Mouse (Mus musculus) brain, adult 10 weeks (tissue): Measurements from ENCODE around the gene Tm6sf2. TPM values are rescaled to one million over a fixed set of nuclear protein-coding genes. Genes with fewer than 3 reads are reported as not detected.

ENCODE experiments used
- polyA plus RNA-seq: library from polyadenylated mRNA; stranded (reverse); fragments of 350-450 nt; fragmentation: Illumina TruSeq; extraction: RNeasy Lipid Tissue Mini Kit (QIAGEN cat#74804); gene quantifications from one replicate; pipeline ENCODE4 v1.2.3, GENCODE M21; 2015; ENCODE audit warnings: low read depth, low replicate concordance

The Tm6sf2 gene
- 3.4 TPM for polyA plus RNA-seq

DNA sequence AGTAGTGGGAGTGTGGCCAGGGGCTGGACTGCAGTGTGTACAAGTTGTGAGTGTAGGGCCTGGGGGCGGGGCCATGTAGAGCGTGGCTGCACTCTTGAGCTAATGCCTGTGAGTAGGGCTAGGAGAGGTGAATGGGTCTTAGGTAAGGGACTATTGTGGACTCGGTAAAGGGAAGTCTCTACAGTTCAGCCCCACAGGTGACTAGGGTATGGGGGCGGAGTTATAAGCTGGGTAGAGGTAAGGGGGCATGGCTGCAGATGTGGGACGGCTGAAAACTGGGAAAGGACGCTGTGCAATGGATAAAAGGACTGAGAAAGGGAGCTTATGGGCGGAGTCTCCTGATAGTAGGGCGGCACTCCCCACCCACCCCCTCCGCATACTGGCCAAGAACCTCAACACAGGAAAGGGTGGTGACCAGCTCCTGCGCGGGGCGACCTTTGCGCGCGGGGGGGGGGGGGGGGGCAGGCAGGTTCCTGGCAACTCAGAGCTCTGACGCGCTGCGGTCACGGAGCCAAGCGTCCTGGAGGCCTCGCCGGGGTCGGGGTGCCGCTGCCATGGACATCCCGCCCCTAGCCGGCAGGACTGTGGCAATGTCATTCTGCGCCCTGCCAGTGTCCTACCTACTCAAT is at the start of gene Tm6sf2:
Gene Tm6sf2 (plus strand): TSS at position 484 of the 629 bp plus-strand sequence.

DNA sequence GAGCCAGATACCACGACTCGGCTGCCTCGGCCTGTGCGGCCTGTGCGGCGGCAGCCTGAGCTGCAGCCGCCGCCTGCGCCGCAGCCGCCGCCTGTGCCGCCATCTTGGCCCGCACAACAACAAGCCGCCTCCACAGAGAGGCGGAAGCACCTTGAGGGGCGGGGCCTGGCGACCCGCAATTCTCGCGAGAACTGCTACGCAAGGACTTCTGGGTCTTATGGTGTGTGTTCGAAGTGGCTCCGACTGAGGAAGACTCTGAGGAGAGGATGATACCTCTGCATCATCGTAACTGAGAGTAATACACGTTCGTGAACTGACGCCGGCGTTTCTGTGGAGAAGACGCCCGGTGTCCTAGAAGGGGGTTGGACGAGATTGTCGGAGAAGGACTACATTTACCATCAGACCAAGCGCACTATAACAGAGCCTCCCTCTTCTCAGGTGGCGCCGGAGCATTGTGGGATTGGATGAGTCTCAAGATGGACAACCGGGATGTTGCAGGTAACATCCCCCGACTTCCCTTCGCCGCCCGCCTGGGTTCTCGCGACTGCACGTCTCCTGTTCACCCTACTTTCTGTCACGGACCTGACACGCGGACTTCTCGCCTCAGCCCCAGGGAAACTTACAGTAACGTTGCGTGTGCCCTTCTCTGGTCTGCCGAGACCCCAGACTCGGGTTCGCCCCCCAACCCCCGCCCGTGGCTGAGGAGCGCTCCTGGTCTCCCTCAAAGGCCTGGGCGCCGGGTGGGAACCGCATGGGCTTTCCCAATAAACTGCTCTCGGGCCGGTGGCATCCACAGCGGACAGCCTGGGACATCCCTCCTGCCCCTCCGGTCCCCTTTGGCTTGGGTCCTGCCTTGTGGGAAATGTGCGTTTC is 29.9 kb upstream of the Tm6sf2 start, which contains the start of the genes Mau2 and Sugp1:
Gene Mau2 (minus strand): TSS at position 152 of the 873 bp plus-strand sequence.
Gene Sugp1 (plus strand): TSS at position 231 of the 873 bp plus-strand sequence.

DNA sequence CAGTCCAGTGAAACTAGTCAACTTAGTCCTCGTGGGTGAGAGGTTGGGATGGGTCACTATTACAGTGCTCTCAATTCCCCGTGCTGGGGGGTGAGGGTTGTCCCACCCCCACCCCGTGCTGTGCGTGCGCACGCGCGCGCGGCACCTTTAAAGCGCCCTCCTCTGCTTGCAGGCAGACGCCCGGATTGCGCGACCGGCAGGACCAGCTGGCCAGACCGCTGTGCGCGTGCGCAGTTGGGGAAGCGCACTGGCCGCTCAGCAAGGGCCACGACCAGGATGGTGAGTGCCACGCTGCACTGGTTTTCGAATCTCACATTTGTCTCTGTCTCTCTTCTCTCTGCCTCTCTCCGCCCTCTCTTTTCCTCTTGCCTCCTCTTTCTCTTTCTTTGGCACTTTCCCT is 10.6 kb downstream of the Tm6sf2 start, which contains the start of gene Hapln4:
Gene Hapln4 (plus strand): TSS at position 173 of the 400 bp plus-strand sequence.

DNA sequence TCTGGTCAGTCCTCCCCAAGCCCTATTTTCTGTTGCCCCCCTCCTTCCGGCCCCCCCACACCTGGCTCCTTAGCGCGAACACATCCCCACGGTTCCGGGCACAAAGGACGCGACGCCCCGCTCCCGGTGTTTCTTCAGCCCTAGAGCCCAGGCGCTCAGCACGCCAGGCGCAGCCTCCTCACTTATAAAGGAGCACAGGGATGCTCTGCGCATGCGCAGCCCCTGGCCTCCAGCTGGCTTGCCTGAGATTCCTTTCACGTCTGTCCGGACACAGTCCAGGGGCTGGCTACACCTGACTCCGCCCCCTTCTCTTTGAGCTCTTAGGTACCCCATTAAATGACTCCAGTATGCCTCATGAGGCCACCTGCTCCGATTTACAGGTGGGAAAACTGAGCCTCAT is 47.9 kb downstream of the Tm6sf2 start, which contains the start of gene Ncan:
Gene Ncan (minus strand): TSS at position 207 of the 400 bp plus-strand sequence.

Other genes starting within 250 kb of the Tm6sf2 start
- 23.2 TPM for gene Pbx4, start 240.4 kb upstream of the Tm6sf2 start, polyA plus RNA-seq
- 0.22 TPM for gene Cilp2, start 185.2 kb upstream of the Tm6sf2 start, polyA plus RNA-seq
- gene Tssk6, start 170.7 kb upstream of the Tm6sf2 start, polyA plus RNA-seq: not detected
- gene Ndufa13, start 170.4 kb upstream of the Tm6sf2 start, polyA plus RNA-seq: 228 TPM
- 14.3 TPM for gene Yjefn3, start 170.2 kb upstream of the Tm6sf2 start, polyA plus RNA-seq
- 17.6 TPM for gene Gatad2a, start 76.5 kb upstream of the Tm6sf2 start, polyA plus RNA-seq
- gene Mau2, start 30.2 kb upstream of the Tm6sf2 start, polyA plus RNA-seq: 56.6 TPM
- 40.9 TPM for gene Sugp1, start 30.1 kb upstream of the Tm6sf2 start, polyA plus RNA-seq
- 85.0 TPM for gene Hapln4, start 10.5 kb downstream of the Tm6sf2 start, polyA plus RNA-seq
- gene Ncan, start 47.9 kb downstream of the Tm6sf2 start, polyA plus RNA-seq: 58.0 TPM
- 29.2 TPM for gene Nr2c2ap, start 58.4 kb downstream of the Tm6sf2 start, polyA plus RNA-seq
- 14.6 TPM for gene Rfxank, start 66.2 kb downstream of the Tm6sf2 start, polyA plus RNA-seq
- 79.7 TPM for gene Borcs8, start 66.6 kb downstream of the Tm6sf2 start, polyA plus RNA-seq
- gene Mef2b, start 66.8 kb downstream of the Tm6sf2 start, polyA plus RNA-seq: not detected
- 30.0 TPM for gene Tmem161a, start 99.4 kb downstream of the Tm6sf2 start, polyA plus RNA-seq
- gene Slc25a42, start 139.4 kb downstream of the Tm6sf2 start, polyA plus RNA-seq: 27.2 TPM
- gene Sugp2, start 161.3 kb downstream of the Tm6sf2 start, polyA plus RNA-seq: 63.2 TPM
- 41.9 TPM for gene Armc6, start 161.5 kb downstream of the Tm6sf2 start, polyA plus RNA-seq
- 20.1 TPM for gene Homer3, start 209.9 kb downstream of the Tm6sf2 start, polyA plus RNA-seq
- 44.8 TPM for gene Ddx49, start 229.6 kb downstream of the Tm6sf2 start, polyA plus RNA-seq
- 172 TPM for gene Cope, start 229.6 kb downstream of the Tm6sf2 start, polyA plus RNA-seq
- 65.7 TPM for gene Cers1, start 242.9 kb downstream of the Tm6sf2 start, polyA plus RNA-seq